Mouse (Mus musculus) myocyte (in vitro differentiated cells): ENCODE results near the gene Hspbap1.

Experiments used
- CEBPB ChIP-seq: IDR thresholded peaks from 2 replicates; pipeline ENCODE4 v1.6.1; 2011; ENCODE audit warnings: mild to moderate bottlenecking, moderate library complexity; ENCODE audit not compliant: poor library complexity, insufficient read depth, severe bottlenecking
- E2F4 ChIP-seq: IDR thresholded peaks from one replicate; pipeline ENCODE4 v1.6.1; 2011; ENCODE audit warnings: mild to moderate bottlenecking, control low read depth, moderate library complexity; ENCODE audit not compliant: insufficient read depth
- MAX ChIP-seq: IDR thresholded peaks from one replicate; pipeline ENCODE4 v1.6.1; 2011; ENCODE audit warnings: low read depth, mild to moderate bottlenecking, control low read depth
- MYOG ChIP-seq, 3 experiments: IDR thresholded peaks; one replicate each; pipeline ENCODE4 v1.6.1; 2011; ENCODE audit warnings: control low read depth in 2 of 3, low read depth in 2 of 3, mild to moderate bottlenecking in 2 of 3; ENCODE audit not compliant: insufficient read length in 2 of 3, control insufficient read depth in 1 of 3, insufficient read depth in 1 of 3
- POLR2A ChIP-seq: IDR thresholded peaks from one replicate; pipeline ENCODE4 v1.6.1; 2011; ENCODE audit warnings: low read depth, mild to moderate bottlenecking, control low read depth, moderate library complexity; ENCODE audit not compliant: insufficient read length
- POLR2AphosphoS2 ChIP-seq: IDR thresholded peaks from one replicate; pipeline ENCODE4 v1.6.1; 2011; ENCODE audit warnings: low read depth, control low read depth; ENCODE audit not compliant: insufficient read length
- REST ChIP-seq: IDR thresholded peaks from one replicate; pipeline ENCODE4 v1.6.1; 2011; ENCODE audit warnings: mild to moderate bottlenecking, control low read depth, moderate library complexity; ENCODE audit not compliant: insufficient read depth, insufficient read length
- TCF12 ChIP-seq: IDR thresholded peaks from one replicate; pipeline ENCODE4 v1.6.1; 2011; ENCODE audit warnings: mild to moderate bottlenecking, control low read depth; ENCODE audit not compliant: poor library complexity, insufficient read depth, severe bottlenecking
- USF1 ChIP-seq: IDR thresholded peaks from one replicate; pipeline ENCODE4 v1.6.1; 2011; ENCODE audit warnings: low read depth, mild to moderate bottlenecking, control low read depth, moderate library complexity

- TF ChIP-seq POLR2A (no peak), TCF12 (no peak), USF1 (no peak), MAX (no peak), E2F4 (no peak), POLR2AphosphoS2 (no peak), MYOG (IDR thresholded peaks at IDR 0.05; ENCODE audit: control insufficient read depth in 1 of 3, insufficient read depth in 1 of 3, insufficient read length in 2 of 3, low read depth in 2 of 3) (no peak), CEBPB (no peak), REST (no peak)
Observed at GRCm38 (mm10) chr16:35870581-35871047, 100.4 kb downstream of the Hspbap1 start.
